Mouse (Mus musculus) inflammation-experienced regulatory T-cells, adult 16 weeks (primary cell): ENCODE measurements around the gene Gnl3. TPM values are rescaled to one million over a fixed set of nuclear protein-coding genes. Genes with fewer than 3 reads are reported as not detected.

Experiments used
- polyA plus RNA-seq: library from polyadenylated mRNA; unstranded; fragments of 100-300 nt; shearing (Covaris generic); gene quantifications from one replicate; pipeline ENCODE4 v1.2.1, GENCODE M21; 2017

Gene Gnl3
- polyA plus RNA-seq: 77.3 TPM

DNA sequence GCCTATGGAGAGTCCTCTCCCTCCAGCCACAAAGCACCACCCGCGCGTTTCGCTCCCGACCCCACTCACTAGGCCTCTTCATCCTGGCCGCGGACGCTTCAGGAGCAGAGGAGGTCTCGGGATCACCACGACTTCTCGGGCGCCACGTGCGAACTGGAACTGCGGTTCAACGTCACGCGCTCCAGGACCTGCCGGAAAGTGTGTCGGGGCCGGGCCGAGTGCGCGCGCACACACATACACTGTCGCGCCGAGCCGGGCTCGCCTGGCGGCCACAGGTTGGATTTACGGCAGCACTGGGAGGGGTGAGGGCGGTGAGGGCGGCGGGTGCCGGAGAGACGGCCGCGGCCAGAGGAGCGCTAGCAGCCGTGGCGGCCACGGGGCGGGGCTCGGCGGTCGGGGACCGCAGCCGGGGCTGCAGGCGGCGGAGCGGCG lies at the start of gene Gnl3, which contains the start of gene Pbrm1:
Gene Gnl3, minus strand, starts transcription at position 293 of the 432 bp plus-strand sequence.
Gene Pbrm1, plus strand, starts transcription at position 279 of the 432 bp plus-strand sequence.

DNA sequence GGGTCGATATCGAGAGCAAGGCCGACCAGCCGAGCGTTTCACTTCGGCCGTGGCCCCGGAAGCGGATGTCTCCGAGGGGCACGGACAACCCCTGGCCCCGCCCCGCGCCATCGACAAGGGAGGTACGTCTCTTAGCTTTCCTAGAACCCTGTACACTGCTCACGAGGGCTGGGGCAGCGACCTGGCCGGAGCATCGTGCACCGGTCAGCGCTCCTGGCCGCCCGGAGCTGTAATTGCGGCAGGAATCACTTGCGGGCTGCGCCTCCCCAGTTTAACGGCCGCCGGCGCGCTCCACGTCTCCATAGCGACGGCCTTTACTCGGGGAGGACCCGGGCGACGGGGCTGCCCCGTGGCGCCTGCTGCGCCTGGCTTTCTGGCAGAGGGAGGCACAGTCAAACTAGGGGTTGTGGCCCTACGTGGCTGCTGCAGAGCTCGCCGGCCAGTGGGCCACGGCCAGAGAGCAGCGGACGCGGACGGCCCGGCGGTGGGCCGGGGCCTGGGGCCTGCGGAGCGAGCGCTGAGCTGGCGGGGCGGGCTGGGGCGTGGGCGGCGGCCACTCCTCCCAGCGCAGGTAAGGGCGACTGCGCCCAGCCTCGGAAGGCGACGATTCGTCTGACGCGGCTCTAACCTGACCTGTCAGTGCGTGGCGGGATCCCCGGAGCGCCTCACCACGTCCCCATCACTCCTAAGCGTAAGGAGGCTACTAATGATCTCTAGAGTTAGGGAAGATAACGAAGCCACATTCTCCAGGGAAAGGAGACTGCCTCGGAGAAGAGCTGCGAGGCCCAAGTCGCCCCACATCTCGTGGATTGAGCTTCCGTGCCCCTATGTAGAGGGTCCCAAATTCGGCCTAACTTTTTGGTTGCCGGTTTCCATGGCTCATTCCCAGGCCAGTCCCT lies 17.4 kb downstream of the Gnl3 start, which contains the start of the genes Glt8d1 and Spcs1:
Gene Glt8d1, plus strand, starts transcription at position 94 of the 899 bp plus-strand sequence.
Gene Spcs1, minus strand, starts transcription at position 366 of the 899 bp plus-strand sequence.

Other genes with a start within 250 kb of the Gnl3 start
- 5.2 TPM for gene Tmem110, start 193.6 kb downstream of the Gnl3 start, polyA plus RNA-seq
- gene Mustn1, start 140.0 kb downstream of the Gnl3 start, polyA plus RNA-seq: 0.39 TPM
- not detected for gene Itih4, start 132.7 kb downstream of the Gnl3 start, polyA plus RNA-seq
- not detected for gene Itih3, start 95.4 kb downstream of the Gnl3 start, polyA plus RNA-seq
- not detected for gene Itih1, start 75.9 kb downstream of the Gnl3 start, polyA plus RNA-seq
- 11.8 TPM for gene Nek4, start 67.8 kb downstream of the Gnl3 start, polyA plus RNA-seq
- 9.1 TPM for gene Glt8d1, start 17.8 kb downstream of the Gnl3 start, polyA plus RNA-seq
- gene Spcs1, start 17.5 kb downstream of the Gnl3 start, polyA plus RNA-seq: 339 TPM
- 52.6 TPM for gene Pbrm1, start within 50 bp of the Gnl3 start, polyA plus RNA-seq
- gene Smim4, start 109.8 kb upstream of the Gnl3 start, polyA plus RNA-seq: 60.7 TPM
- gene Nt5dc2, start 111.9 kb upstream of the Gnl3 start, polyA plus RNA-seq: 0.45 TPM
- gene Stab1, start 149.5 kb upstream of the Gnl3 start, polyA plus RNA-seq: 3.5 TPM
- gene Tnnc1, start 189.2 kb upstream of the Gnl3 start, polyA plus RNA-seq: not detected
- gene Nisch, start 197.8 kb upstream of the Gnl3 start, polyA plus RNA-seq: 201 TPM
- not detected for gene Sema3g, start 198.7 kb upstream of the Gnl3 start, polyA plus RNA-seq
- 15.6 TPM for gene Phf7, start 232.2 kb upstream of the Gnl3 start, polyA plus RNA-seq
- 112 TPM for gene Bap1, start 232.3 kb upstream of the Gnl3 start, polyA plus RNA-seq